Mouse (Mus musculus) midbrain, embryonic 11.5 days (tissue): ENCODE measurements around the gene Ubr1. TPM values are rescaled to one million over a fixed set of nuclear protein-coding genes. Genes with fewer than 3 reads are reported as not detected.
A peak's percentile ranks its signal among the peaks of the same experiment; 100 is the strongest.

Source experiments
- ATAC-seq: fragments of 200-750 bp; cut with Nextera tagmentation; 2 replicates; pipeline ENCODE4 v1.8.0; 2017; ENCODE audit warnings: moderate TSS enrichment, moderate library complexity; ENCODE audit not compliant: low FRiP score
- DNase-seq: peaks from one replicate; pipeline ENCODE4 v3.0.0; 2015; ENCODE audit warnings: low spot score; ENCODE audit errors: missing footprints
- H3K27ac ChIP-seq: fragments of 300-500 bp; sonication (generic); 2 replicates; pipeline ENCODE4 v1.5.1; 2014; ENCODE audit warnings: low read depth, low read length
- H3K27me3 ChIP-seq: fragments of 300-500 bp; sonication (generic); 2 replicates; pipeline ENCODE4 v1.6.1; 2014; ENCODE audit warnings: mild to moderate bottlenecking, low read length, moderate library complexity, mixed read lengths; ENCODE audit not compliant: control insufficient read depth, insufficient read depth
- H3K36me3 ChIP-seq: fragments of 300-500 bp; sonication (generic); 2 replicates; pipeline ENCODE4 v1.6.1; 2014; ENCODE audit warnings: mild to moderate bottlenecking, low read length, moderate library complexity, mixed read lengths; ENCODE audit not compliant: control insufficient read depth, insufficient read depth
- H3K4me1 ChIP-seq: fragments of 300-500 bp; sonication (generic); 2 replicates; pipeline ENCODE4 v1.6.1; 2014; ENCODE audit warnings: low read length; ENCODE audit not compliant: control insufficient read depth, insufficient read depth
- H3K4me2 ChIP-seq: fragments of 300-500 bp; sonication (generic); 2 replicates; pipeline ENCODE4 v1.6.1; 2014; ENCODE audit warnings: mild to moderate bottlenecking, moderate library complexity
- H3K4me3 ChIP-seq: fragments of 300-500 bp; sonication (generic); 2 replicates; pipeline ENCODE4 v1.5.1; 2014; ENCODE audit warnings: low read depth, low read length
- H3K9ac ChIP-seq: fragments of 300-500 bp; sonication (generic); 2 replicates; pipeline ENCODE4 v1.6.1; 2014; ENCODE audit warnings: low read length
- H3K9me3 ChIP-seq: fragments of 300-500 bp; sonication (generic); 2 replicates; pipeline ENCODE4 v1.6.1; 2016; ENCODE audit warnings: low read length; ENCODE audit not compliant: control insufficient read depth
- WGBS: fragments of 180-500 bp; shearing (Covaris S2); extraction: QIAGEN DNeasy Blood & Tissue Kit; methylation state at CpG from one replicate; pipeline ENCODE4 v1.1.7; 2014; 5-methylcytosine and 5-hydroxymethylcytosine counted together
- polyA plus RNA-seq: library from polyadenylated mRNA; unstranded; fragments of >200 nt; fragmentation: Nextera tagmentation; extraction: Ambion mirVana; gene quantifications from 2 replicates; pipeline ENCODE4 v1.2.1, GENCODE M21; 2014

Gene Ubr1
- polyA plus RNA-seq: 21.0 and 21.7 TPM in 2 replicates

- peak within 1 kb of the TSS; percentile 81 for H3K4me3 ChIP-seq
- no peaks in the 10 kb centered on the region for H3K9me3 ChIP-seq
- DNase-seq (no peak), ATAC-seq (peak; percentile 89)
- H3K4me2 ChIP-seq: peak within 1 kb of the TSS; percentile 61
- no peaks in the 10 kb centered on the region for H3K36me3 ChIP-seq
- under 1% methylated on average over 39 of the region's 39 CpGs for WGBS
- H3K9ac ChIP-seq: peak within 1 kb of the TSS; percentile 88
- peak within 1 kb of the TSS; percentile 68 for H3K27ac ChIP-seq
- no peaks in the 10 kb centered on the region for H3K27me3 ChIP-seq
- H3K4me1 ChIP-seq: peaks cover 4% of the 10 kb centered on the region; the same call in 1 of the 2 replicates
Measured at GRCm38 (mm10) chr2:120970559-120971080, at the start of gene Ubr1. Ubr1 (minus strand) TSS chr2:120970715.

GRCm38 (mm10) chr2:121017151-121017550, 46.6 kb upstream of the Ubr1 start:
- Histone ChIP-seq H3K9ac (no peak overlapping the region), H3K27me3 (no peaks in the 10 kb centered on the region), H3K36me3 (peaks cover 6% of the 10 kb centered on the region; the same call in 1 of the 2 replicates), H3K4me2 (no peak overlapping the region), H3K4me3 (no peak overlapping the region), H3K27ac (no peak overlapping the region), H3K9me3 (no peaks in the 10 kb centered on the region), H3K4me1 (no peaks in the 10 kb centered on the region)
- ATAC-seq: no peak
- 89% methylated on average over 1 of the region's 1 CpGs for WGBS
- DNase-seq: no peak

GRCm38 (mm10) chr2:121016226-121016625, 45.7 kb upstream of the Ubr1 start:
- Histone ChIP-seq H3K9ac (no peak overlapping the region), H3K27ac (no peak overlapping the region), H3K36me3 (peaks cover 6% of the 10 kb centered on the region; the same call in 1 of the 2 replicates), H3K4me2 (no peak overlapping the region), H3K4me1 (no peaks in the 10 kb centered on the region), H3K9me3 (no peaks in the 10 kb centered on the region), H3K4me3 (no peak overlapping the region), H3K27me3 (no peaks in the 10 kb centered on the region)
- ATAC-seq: no peak
- WGBS: 89% methylated on average over 9 of the region's 9 CpGs
- no peak for DNase-seq

- no peak for ATAC-seq
- H3K36me3 ChIP-seq: peaks cover 6% of the 10 kb centered on the region; the same call in 1 of the 2 replicates
- no peak overlapping the region for H3K4me2 ChIP-seq
- H3K27me3 ChIP-seq: no peaks in the 10 kb centered on the region
- no peaks in the 10 kb centered on the region for H3K4me1 ChIP-seq
- 76% methylated on average over 2 of the region's 2 CpGs for WGBS
- no peak overlapping the region for H3K27ac ChIP-seq
- DNase-seq: no peak
- no peak overlapping the region for H3K4me3 ChIP-seq
- H3K9ac ChIP-seq: no peak overlapping the region
- H3K9me3 ChIP-seq: no peaks in the 10 kb centered on the region
Measured at GRCm38 (mm10) chr2:121015507-121015906, 45.0 kb upstream of the Ubr1 start.

- Histone ChIP-seq H3K27me3 (no peaks in the 10 kb centered on the region), H3K4me1 (peaks cover 10% of the 10 kb centered on the region; the same call in 1 of the 2 replicates), H3K27ac (no peak overlapping the region), H3K4me2 (no peak overlapping the region), H3K4me3 (no peak overlapping the region), H3K9me3 (no peaks in the 10 kb centered on the region), H3K9ac (no peak overlapping the region), H3K36me3 (peaks cover 5% of the 10 kb centered on the region; the same call in 1 of the 2 replicates)
- no peak for ATAC-seq
- DNase-seq: no peak
- WGBS: 87% methylated on average over 9 of the region's 9 CpGs
Measured at GRCm38 (mm10) chr2:121012676-121013075, 42.2 kb upstream of the Ubr1 start.

- DNase-seq: no peak
- 31% methylated on average over 5 of the region's 5 CpGs for WGBS
Measured at GRCm38 (mm10) chr2:121009071-121009677, 38.7 kb upstream of the Ubr1 start.

GRCm38 (mm10) chr2:121008664-121009007, 38.1 kb upstream of the Ubr1 start:
- DNase-seq (no peak), ATAC-seq (no peak; the same call in 1 of the 2 replicates)
- H3K9ac ChIP-seq: peak overlapping the region; percentile 72
- peak overlapping the region; percentile 74 for H3K4me2 ChIP-seq
- no peaks in the 10 kb centered on the region for H3K36me3 ChIP-seq
- WGBS: 2% methylated on average over 12 of the region's 12 CpGs
- H3K9me3 ChIP-seq: no peaks in the 10 kb centered on the region
- peak overlapping the region; percentile 76 for H3K4me3 ChIP-seq
- peaks cover 10% of the 10 kb centered on the region; the same call in 1 of the 2 replicates for H3K4me1 ChIP-seq
- no peaks in the 10 kb centered on the region for H3K27me3 ChIP-seq
- 0 out of 2 replicates have a peak overlapping the region, but pooled peaks have one; percentile 22 for H3K27ac ChIP-seq

More at GRCm38 (mm10) chr2:121009071-121009677, 38.7 kb upstream of the Ubr1 start:
- no peaks in the 10 kb centered on the region for H3K27me3 ChIP-seq
- peaks cover 10% of the 10 kb centered on the region; the same call in 1 of the 2 replicates for H3K4me1 ChIP-seq
- H3K36me3 ChIP-seq: no peaks in the 10 kb centered on the region
- peak overlapping the region; percentile 76 for H3K4me3 ChIP-seq
- H3K27ac ChIP-seq: no peak overlapping the region
- no peaks in the 10 kb centered on the region for H3K9me3 ChIP-seq
- H3K9ac ChIP-seq: peak overlapping the region; percentile 72; the same call in 1 of the 2 replicates
- no peak for ATAC-seq
- H3K4me2 ChIP-seq: peak overlapping the region; percentile 74

- peak; percentile 97 for DNase-seq
- Histone ChIP-seq H3K27me3 (no peaks in the 10 kb centered on the region), H3K4me1 (peaks cover 10% of the 10 kb centered on the region; the same call in 1 of the 2 replicates), H3K9me3 (no peaks in the 10 kb centered on the region), H3K36me3 (no peaks in the 10 kb centered on the region), H3K27ac (peak within 1 kb of the TSS; percentile 22; the same call in 1 of the 2 replicates), H3K4me3 (peak within 1 kb of the TSS; percentile 76), H3K9ac (peak within 1 kb of the TSS; percentile 72), H3K4me2 (peak within 1 kb of the TSS; percentile 74)
- WGBS: 2% methylated on average over 34 of the region's 34 CpGs
- peak; percentile 97 for ATAC-seq
Measured at GRCm38 (mm10) chr2:121007925-121008663, 37.6 kb upstream of the Ubr1 start, which contains the start of gene Ccndbp1. Ccndbp1 (plus strand) TSS chr2:121008403.
